Mouse (Mus musculus) embryonic facial prominence, embryonic 12.5 days (tissue): ENCODE results near the gene Ano2. TPM values are rescaled to one million over a fixed set of nuclear protein-coding genes. Genes with fewer than 3 reads are reported as not detected.

Experiments used
- ATAC-seq: fragments of 200-750 bp; cut with Nextera tagmentation; 2 replicates; pipeline ENCODE4 v1.8.0; 2017; ENCODE audit not compliant: insufficient number of reproducible peaks, insufficient read depth, low FRiP score, low TSS enrichment
- H3K27ac ChIP-seq: fragments of 300-500 bp; sonication (generic); 2 replicates; pipeline ENCODE4 v1.5.1; 2016; ENCODE audit warnings: mild to moderate bottlenecking
- H3K27me3 ChIP-seq: fragments of 300-500 bp; sonication (generic); 2 replicates; pipeline ENCODE4 v1.6.1; 2016; ENCODE audit warnings: mild to moderate bottlenecking, moderate library complexity
- H3K36me3 ChIP-seq: fragments of 300-500 bp; sonication (generic); 2 replicates; pipeline ENCODE4 v1.6.1; 2016; ENCODE audit warnings: mild to moderate bottlenecking
- H3K4me1 ChIP-seq: fragments of 300-500 bp; sonication (generic); 2 replicates; pipeline ENCODE4 v1.6.1; 2016
- H3K4me2 ChIP-seq: fragments of 300-500 bp; sonication (generic); replicated peaks from 2 replicates; pipeline ENCODE4 v1.6.1; 2016; ENCODE audit warnings: mild to moderate bottlenecking, moderate library complexity
- H3K4me3 ChIP-seq: fragments of 300-500 bp; sonication (generic); 2 replicates; pipeline ENCODE4 v1.5.1; 2016; ENCODE audit warnings: mild to moderate bottlenecking
- H3K9ac ChIP-seq: fragments of 300-500 bp; sonication (generic); 2 replicates; pipeline ENCODE4 v1.6.1; 2016; ENCODE audit warnings: mild to moderate bottlenecking, moderate library complexity
- H3K9me3 ChIP-seq: fragments of 300-500 bp; sonication (generic); 2 replicates; pipeline ENCODE4 v1.6.1; 2016; ENCODE audit warnings: mild to moderate bottlenecking, moderate library complexity
- WGBS: fragments of 180-500 bp; shearing (Covaris S2); methylation state at CpG from one replicate; pipeline ENCODE4 v1.1.7; 2016; 5-methylcytosine and 5-hydroxymethylcytosine counted together
- polyA plus RNA-seq: library from polyadenylated mRNA; unstranded; fragments of >200 nt; fragmentation: Nextera tagmentation; extraction: Ambion mirVana; gene quantifications from 2 replicates; pipeline ENCODE4 v1.2.1, GENCODE M21; 2016

Ano2 gene
- polyA plus RNA-seq, 1 experiment from 2014 or later: 0.35 TPM

DNA sequence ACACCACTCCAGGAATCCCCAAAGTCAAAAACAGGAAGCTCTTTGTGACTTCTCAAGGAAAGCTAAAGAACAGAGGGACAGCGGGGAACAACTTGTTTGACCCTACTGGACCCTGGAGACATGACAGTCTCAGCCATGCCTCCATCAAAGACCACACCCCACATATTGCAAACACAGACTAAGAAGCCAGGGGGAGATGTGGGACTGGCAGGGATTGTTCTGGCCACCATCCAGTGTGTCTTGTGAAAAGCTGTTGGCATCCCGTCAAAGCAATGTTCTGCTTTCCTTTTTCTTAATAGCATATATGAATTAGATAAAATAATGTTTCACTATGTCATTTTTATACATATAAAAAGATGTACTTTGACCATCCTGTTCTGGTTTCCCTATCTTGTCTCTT lies 326.8 kb downstream of the Ano2 start:
- Histone ChIP-seq H3K4me3 (no peak overlapping the region), H3K36me3 (no peaks in the 10 kb centered on the region), H3K27me3 (no peaks in the 10 kb centered on the region), H3K4me2 (no peak overlapping the region), H3K9me3 (no peaks in the 10 kb centered on the region), H3K4me1 (no peaks in the 10 kb centered on the region), H3K27ac (no peak overlapping the region), H3K9ac (no peak overlapping the region)
- ATAC-seq: no peak
- WGBS: 86% methylated on average over 2 of the region's 2 CpGs

DNA sequence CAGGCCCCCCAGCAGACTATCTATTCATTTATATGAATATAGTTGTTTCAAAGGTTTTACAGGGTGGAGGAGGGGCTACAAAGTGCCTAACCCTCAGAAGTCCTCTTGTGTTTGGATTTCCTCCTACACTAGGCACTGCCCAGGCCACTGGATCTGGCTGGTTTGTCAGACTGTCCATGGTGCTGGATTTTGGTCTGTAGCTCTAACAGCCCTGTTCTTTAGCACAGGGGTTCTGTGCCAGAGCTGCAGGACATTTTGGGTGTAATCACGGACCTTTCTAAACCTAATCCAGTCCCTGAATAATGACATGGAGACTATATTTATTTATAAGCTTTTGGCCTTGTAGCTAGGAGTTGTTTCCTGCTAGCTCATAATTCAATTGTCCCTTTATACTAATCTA lies 328.2 kb downstream of the Ano2 start:
- WGBS: 67% methylated on average over 1 of the region's 1 CpGs
- H3K36me3 ChIP-seq: no peaks in the 10 kb centered on the region
- no peak overlapping the region for H3K4me2 ChIP-seq
- no peaks in the 10 kb centered on the region for H3K27me3 ChIP-seq
- ATAC-seq: no peak
- no peak overlapping the region for H3K27ac ChIP-seq
- no peaks in the 10 kb centered on the region for H3K9me3 ChIP-seq
- H3K4me1 ChIP-seq: no peaks in the 10 kb centered on the region
- no peak overlapping the region for H3K4me3 ChIP-seq
- no peak overlapping the region for H3K9ac ChIP-seq

DNA sequence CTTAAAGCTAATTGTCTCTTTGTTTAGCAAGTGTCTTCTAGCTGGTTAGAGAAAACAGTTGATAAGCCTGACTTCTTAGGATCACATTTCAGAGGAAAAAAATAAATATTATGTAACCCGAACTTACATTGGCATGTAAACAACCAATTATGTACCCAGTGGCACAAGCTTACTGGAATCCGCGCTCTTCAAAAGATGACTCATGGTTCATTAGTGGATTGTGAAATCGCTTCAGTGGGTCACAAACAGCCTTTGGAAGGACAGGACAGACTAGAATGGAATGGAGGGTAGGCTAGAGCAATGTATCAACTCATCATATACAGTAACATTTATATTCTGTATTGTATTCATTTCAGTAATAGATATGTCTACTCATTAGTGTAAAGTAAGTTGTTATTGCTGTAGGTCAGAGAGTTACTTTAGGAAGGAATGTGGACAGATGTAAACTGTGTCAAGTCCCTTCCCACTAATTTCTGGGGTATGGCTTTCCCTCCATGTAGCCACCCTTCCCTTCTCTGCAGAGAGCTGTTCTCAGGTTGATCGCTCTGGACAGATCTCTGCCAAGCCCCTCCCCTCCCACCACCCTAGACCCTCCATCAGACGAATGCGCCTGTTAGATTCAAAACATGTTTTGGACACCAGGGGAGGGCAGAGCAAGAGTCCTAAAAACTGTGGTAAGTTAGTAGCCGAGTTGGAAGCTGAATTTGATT lies 343.6 kb downstream of the Ano2 start:
- Histone ChIP-seq H3K9me3 (no peaks in the 10 kb centered on the region), H3K9ac (no peak overlapping the region), H3K4me2 (0 out of 2 replicates have a peak overlapping the region, but pooled peaks have one; percentile 14), H3K27ac (no peak overlapping the region), H3K27me3 (no peaks in the 10 kb centered on the region), H3K36me3 (no peaks in the 10 kb centered on the region), H3K4me1 (no peaks in the 10 kb centered on the region), H3K4me3 (no peak overlapping the region)
- peak; percentile 60 for ATAC-seq
- 53% methylated on average over 8 of the region's 8 CpGs for WGBS

DNA sequence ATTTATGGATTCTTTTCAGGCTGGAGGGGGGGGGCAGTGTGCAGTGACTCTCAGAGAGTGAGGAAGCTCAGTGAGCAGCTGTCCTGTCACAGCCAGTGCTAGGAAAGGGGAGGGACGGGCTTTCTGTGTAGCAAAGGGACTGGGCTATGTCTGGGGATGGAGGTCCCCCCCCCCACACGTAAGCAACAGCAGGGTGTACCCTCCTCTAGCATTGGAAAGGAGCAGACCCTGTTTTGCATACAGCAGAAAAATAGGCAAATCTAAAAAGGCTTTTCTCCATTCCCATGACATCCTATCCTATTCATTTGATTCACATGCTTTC lies 344.1 kb downstream of the Ano2 start:
- Histone ChIP-seq H3K9me3 (no peaks in the 10 kb centered on the region), H3K4me2 (0 out of 2 replicates have a peak overlapping the region, but pooled peaks have one; percentile 14), H3K9ac (no peak overlapping the region), H3K4me3 (no peak overlapping the region), H3K4me1 (no peaks in the 10 kb centered on the region), H3K36me3 (no peaks in the 10 kb centered on the region), H3K27ac (no peak overlapping the region), H3K27me3 (no peaks in the 10 kb centered on the region)
- peak; percentile 75 for ATAC-seq
- 24% methylated on average over 2 of the region's 2 CpGs for WGBS

DNA sequence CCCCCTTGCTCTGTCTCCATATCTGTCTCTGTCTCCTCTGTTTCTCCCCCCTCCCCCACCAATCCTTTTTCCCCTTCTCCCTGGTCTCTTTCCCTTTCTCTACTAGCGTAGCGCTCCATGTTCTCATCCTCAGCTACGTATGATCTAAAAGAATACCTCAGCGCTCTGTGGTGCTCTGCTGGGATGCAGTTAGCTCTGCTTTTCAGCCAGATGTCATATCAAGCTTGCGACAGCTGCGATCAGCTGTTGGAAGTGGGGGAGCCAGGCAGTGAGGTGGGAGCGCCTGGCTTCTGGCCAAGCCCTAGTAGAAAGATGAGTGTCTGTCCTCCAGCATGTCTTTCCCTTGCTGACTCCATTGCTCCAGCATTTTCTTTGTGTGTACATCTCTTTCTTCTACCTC lies 344.5 kb downstream of the Ano2 start:
- Histone ChIP-seq H3K4me2 (0 out of 2 replicates have a peak overlapping the region, but pooled peaks have one; percentile 14), H3K4me3 (no peak overlapping the region), H3K27ac (no peak overlapping the region), H3K27me3 (no peaks in the 10 kb centered on the region), H3K4me1 (no peaks in the 10 kb centered on the region), H3K36me3 (no peaks in the 10 kb centered on the region), H3K9ac (no peak overlapping the region), H3K9me3 (no peaks in the 10 kb centered on the region)
- WGBS: 70% methylated on average over 7 of the region's 7 CpGs
- peak; percentile 35; the same call in 1 of the 2 replicates for ATAC-seq

DNA sequence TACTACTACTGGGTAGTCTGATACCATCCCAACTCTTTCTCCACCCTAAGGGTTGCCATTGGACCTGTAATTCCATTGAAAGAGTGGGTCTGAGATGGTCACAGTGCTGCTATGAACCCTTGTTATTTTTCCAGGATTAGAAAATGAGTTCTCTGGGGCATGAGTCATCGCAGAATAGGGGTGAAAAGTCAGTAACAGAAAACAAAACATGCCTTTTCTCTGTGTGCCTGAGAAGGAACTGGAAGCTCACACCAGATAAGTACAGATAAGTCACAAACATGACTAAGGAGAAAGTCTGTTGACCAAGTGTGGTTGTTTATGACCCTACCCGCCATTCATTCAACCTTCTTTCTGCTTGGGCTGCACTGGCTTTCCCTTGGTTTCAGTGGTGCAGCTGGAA lies 345.4 kb downstream of the Ano2 start:
- Histone ChIP-seq H3K4me2 (no peak overlapping the region), H3K36me3 (no peaks in the 10 kb centered on the region), H3K4me1 (no peaks in the 10 kb centered on the region), H3K9ac (no peak overlapping the region), H3K4me3 (no peak overlapping the region), H3K27me3 (no peaks in the 10 kb centered on the region), H3K27ac (no peak overlapping the region), H3K9me3 (no peaks in the 10 kb centered on the region)
- ATAC-seq: no peak
- WGBS: 88% methylated on average over 2 of the region's 2 CpGs

DNA sequence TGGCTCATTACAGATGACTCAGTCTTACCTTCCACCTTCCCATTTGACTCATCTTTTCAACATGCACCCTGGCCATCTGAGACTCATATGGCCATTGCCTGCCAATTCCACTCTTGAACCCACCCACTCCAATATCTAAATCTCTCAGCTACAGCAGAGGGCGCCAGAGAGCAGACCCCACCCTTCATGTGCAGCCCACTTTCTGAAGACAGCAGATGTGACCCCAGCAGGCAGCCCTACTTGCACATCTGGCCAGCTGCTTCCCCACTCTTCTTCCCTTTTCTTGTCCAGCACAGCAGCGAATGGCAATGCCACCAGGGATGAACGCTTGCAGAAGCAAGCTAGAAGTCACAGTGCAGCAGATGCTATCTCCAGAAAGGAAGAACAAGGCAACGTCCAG lies 355.7 kb downstream of the Ano2 start:
- H3K27ac ChIP-seq: no peak overlapping the region
- no peaks in the 10 kb centered on the region for H3K27me3 ChIP-seq
- H3K4me2 ChIP-seq: no peak overlapping the region
- no peak for ATAC-seq
- no peaks in the 10 kb centered on the region for H3K4me1 ChIP-seq
- H3K4me3 ChIP-seq: no peak overlapping the region
- H3K36me3 ChIP-seq: no peaks in the 10 kb centered on the region
- H3K9me3 ChIP-seq: no peaks in the 10 kb centered on the region
- 48% methylated on average over 4 of the region's 4 CpGs for WGBS
- H3K9ac ChIP-seq: no peak overlapping the region

DNA sequence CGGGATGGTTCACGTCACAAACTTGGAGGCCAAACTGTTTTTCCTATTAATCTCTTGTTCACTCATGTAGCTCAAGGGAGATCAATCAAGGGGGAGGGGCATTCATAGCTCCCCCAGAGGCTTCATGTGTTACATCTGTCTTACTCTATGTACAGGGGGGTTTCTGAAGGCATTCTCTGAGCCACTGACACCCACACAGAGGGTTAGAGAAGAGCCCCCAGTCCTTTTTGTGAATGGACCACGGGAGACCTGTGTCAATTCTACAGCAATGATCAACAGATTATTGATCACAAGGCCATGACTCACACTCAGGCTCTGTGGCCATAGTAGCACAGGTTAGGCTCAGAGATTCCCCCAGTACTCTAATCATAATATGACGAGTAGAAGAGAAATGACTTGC lies 358.0 kb downstream of the Ano2 start:
- ATAC-seq: no peak
- Histone ChIP-seq H3K27ac (no peak overlapping the region), H3K36me3 (no peaks in the 10 kb centered on the region), H3K9ac (no peak overlapping the region), H3K4me3 (no peak overlapping the region), H3K4me2 (no peak overlapping the region), H3K4me1 (no peaks in the 10 kb centered on the region), H3K27me3 (no peaks in the 10 kb centered on the region), H3K9me3 (no peaks in the 10 kb centered on the region)
- 69% methylated on average over 4 of the region's 4 CpGs for WGBS

DNA sequence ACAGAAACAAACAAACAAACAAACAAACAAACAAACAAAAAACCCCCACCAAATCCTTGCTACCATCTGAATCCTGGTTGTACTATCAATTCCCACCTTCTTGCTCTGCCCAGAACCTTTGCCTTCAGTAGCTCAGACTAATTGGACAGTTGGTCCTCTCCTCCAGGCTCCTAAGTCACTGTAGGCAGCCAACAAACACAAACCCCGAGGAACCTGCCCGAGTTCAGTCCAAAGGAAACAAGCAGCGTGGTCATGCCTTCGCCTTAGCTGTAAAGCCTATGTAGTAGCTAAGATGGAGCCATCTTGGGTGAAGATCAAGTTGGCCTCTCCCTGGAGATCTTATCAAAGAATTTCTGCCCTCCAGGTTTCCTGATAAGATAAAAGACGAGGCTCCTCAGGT lies 362.9 kb downstream of the Ano2 start:
- H3K4me3 ChIP-seq: no peak overlapping the region
- no peak overlapping the region for H3K27ac ChIP-seq
- H3K27me3 ChIP-seq: no peaks in the 10 kb centered on the region
- 90% methylated on average over 5 of the region's 5 CpGs for WGBS
- no peak overlapping the region for H3K4me2 ChIP-seq
- no peaks in the 10 kb centered on the region for H3K4me1 ChIP-seq
- no peak overlapping the region for H3K9ac ChIP-seq
- no peaks in the 10 kb centered on the region for H3K36me3 ChIP-seq
- ATAC-seq: no peak
- H3K9me3 ChIP-seq: no peaks in the 10 kb centered on the region

DNA sequence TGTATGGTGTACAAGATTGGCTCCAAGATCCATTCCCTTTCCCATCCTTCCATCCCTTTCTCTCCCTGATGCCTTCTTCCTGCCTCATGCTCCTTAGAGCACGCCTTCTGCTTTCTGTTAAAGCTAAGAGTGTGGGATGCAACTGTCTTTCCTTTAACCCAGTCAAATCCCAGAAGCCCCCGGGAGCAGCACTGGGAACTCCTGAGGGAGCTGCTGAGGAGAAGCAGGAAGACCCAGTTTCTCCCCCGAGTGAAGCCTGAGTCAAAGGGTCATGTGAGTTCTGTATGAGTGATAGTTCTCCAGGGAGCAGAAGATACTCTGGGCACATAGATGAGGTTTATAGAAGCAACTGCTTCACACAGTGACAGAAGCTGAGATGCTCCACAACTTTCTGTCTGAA lies 367.5 kb downstream of the Ano2 start:
- Histone ChIP-seq H3K4me3 (no peak overlapping the region), H3K9ac (no peak overlapping the region), H3K36me3 (no peaks in the 10 kb centered on the region), H3K27me3 (no peaks in the 10 kb centered on the region), H3K4me2 (no peak overlapping the region), H3K9me3 (no peaks in the 10 kb centered on the region), H3K4me1 (no peaks in the 10 kb centered on the region), H3K27ac (no peak overlapping the region)
- no peak for ATAC-seq
- 79% methylated on average over 3 of the region's 3 CpGs for WGBS

DNA sequence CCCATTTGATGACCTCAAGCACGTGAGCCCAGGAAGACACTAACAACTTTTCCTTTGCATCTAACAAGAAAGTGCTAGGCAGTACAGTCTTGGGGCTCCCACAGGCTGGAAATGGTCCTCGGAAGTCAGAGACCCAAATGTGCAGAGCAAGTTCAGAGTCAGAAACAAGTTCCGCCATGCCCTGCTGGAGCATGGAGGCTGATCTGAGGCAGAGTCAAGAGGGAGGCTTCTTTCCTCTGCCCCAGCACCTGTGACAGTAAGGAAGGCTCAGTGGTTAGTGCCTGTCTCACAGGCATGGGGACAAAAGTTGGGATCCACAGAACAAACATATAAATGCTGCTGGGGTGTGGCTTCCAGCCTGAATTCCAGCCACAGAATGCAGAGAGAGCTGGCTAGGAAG lies 390.3 kb downstream of the Ano2 start:
- Histone ChIP-seq H3K4me2 (no peak overlapping the region), H3K36me3 (no peaks in the 10 kb centered on the region), H3K27ac (no peak overlapping the region), H3K27me3 (no peaks in the 10 kb centered on the region), H3K9me3 (no peaks in the 10 kb centered on the region), H3K4me1 (no peaks in the 10 kb centered on the region), H3K9ac (no peak overlapping the region), H3K4me3 (no peak overlapping the region)
- WGBS: 83% methylated on average over 3 of the region's 3 CpGs
- ATAC-seq: no peak

DNA sequence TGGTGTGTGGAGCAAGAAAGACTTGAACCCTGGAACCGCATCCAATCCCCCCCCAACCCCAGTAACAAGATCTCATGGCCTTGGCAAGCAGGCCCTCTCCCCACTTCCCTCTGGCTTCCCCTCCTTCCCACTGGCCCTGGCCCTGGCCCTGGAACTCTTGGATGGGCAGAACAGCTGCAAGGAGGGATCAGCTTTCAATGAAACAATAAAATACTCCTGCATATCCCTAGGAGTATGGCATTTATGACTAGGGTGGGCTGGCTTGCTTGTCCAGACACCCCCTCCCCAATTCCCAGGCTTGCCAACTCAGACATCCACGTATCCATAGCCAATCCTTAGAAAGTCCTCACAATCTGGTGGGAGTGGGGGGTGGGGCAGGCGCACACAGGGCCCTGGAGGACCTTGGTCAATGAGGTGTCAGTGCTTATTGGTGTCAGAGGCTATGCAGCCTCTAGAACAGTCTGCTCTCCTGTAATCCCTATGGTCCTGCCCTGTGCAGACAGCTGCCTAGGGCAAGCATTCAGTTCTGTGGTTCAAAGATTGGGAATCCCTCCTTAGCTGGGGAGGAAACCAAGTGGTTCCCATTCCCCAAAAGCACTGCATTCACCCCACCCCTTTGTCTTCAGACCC lies 396.2 kb downstream of the Ano2 start:
- peaks cover 8% of the 10 kb centered on the region; the same call in 1 of the 2 replicates for H3K4me1 ChIP-seq
- H3K27me3 ChIP-seq: no peaks in the 10 kb centered on the region
- no peaks in the 10 kb centered on the region for H3K36me3 ChIP-seq
- no peak overlapping the region for H3K9ac ChIP-seq
- peak; percentile 58; the same call in 1 of the 2 replicates for ATAC-seq
- H3K27ac ChIP-seq: no peak overlapping the region
- 58% methylated on average over 3 of the region's 3 CpGs for WGBS
- no peak overlapping the region for H3K4me3 ChIP-seq
- no peaks in the 10 kb centered on the region for H3K9me3 ChIP-seq
- no peak overlapping the region for H3K4me2 ChIP-seq
